Mouse (Mus musculus) spleen, adult 10 weeks (tissue): ENCODE results near the gene Gm14781. TPM values are rescaled to one million over a fixed set of nuclear protein-coding genes. Genes with fewer than 3 reads are reported as not detected.

Source experiments
- polyA plus RNA-seq: library from polyadenylated mRNA; stranded (reverse); fragments of 350-450 nt; fragmentation: Illumina TruSeq; extraction: RNeasy Lipid Tissue Mini Kit (QIAGEN cat#74804); gene quantifications from one replicate; pipeline ENCODE4 v1.2.3, GENCODE M21; 2015; ENCODE audit warnings: low replicate concordance; ENCODE audit not compliant: insufficient read depth

Gene Gm14781
- polyA plus RNA-seq, result not detected

GRCm38 (mm10) chrX:91631894-91632293 lies at the start of gene Gm14781:
TSS of gene Gm14781 (plus strand) at chrX:91632194.

Other genes with a start within 250 kb of the Gm14781 start
- not detected for gene Gm5072, start 239.7 kb upstream of the Gm14781 start, polyA plus RNA-seq
- gene Gm8914, start 152.1 kb upstream of the Gm14781 start, polyA plus RNA-seq, result not detected
- gene 1700084M14Rik, start 56.3 kb upstream of the Gm14781 start, polyA plus RNA-seq, result not detected
- gene Mageb5, start 150.8 kb downstream of the Gm14781 start, polyA plus RNA-seq, result not detected